Mouse (Mus musculus): ENCODE results near the gene 4930435E12Rik.

GRCm38 (mm10) chr16:38810196-38810595 is 18.4 kb downstream of the 4930435E12Rik start:
- TF ChIP-seq POLR2A (IDR thresholded peaks at IDR 0.05; ENCODE audit: low read depth, low read length) (no peak), CTCF (IDR thresholded peaks at IDR 0.05; ENCODE audit: extremely low read depth, insufficient read depth, insufficient read length, insufficient replicate concordance) (no peak)
